Mouse (Mus musculus) liver, postnatal 0 days (tissue): ENCODE measurements at regions not wholly inside any gene's neighbourhood (a gene's known extent, or its start where the extent isn't known, plus 50 kb on each side); places are given as distances from the start of the nearest gene placed in this dataset.

Source experiments
- ATAC-seq: fragments of 200-750 bp; cut with Nextera tagmentation; 2 replicates; pipeline ENCODE4 v1.8.0; 2017; ENCODE audit warnings: mild to moderate bottlenecking, moderate library complexity
- DNase-seq: peaks from one replicate; pipeline ENCODE4 v3.0.0-alpha.2; 2016
- H3K27ac ChIP-seq: fragments of 300-500 bp; sonication (generic); 2 replicates; pipeline ENCODE4 v1.5.1; 2014; ENCODE audit warnings: antibody characterized with exemption, moderate library complexity, mild to moderate bottlenecking, low read depth
- H3K27me3 ChIP-seq: fragments of 300-500 bp; sonication (generic); 2 replicates; pipeline ENCODE4 v1.6.1; 2014; ENCODE audit warnings: low read length, control low read depth, mixed read lengths; ENCODE audit not compliant: insufficient read depth
- H3K36me3 ChIP-seq: fragments of 300-500 bp; sonication (generic); replicated peaks from 2 replicates; pipeline ENCODE4 v1.6.1; 2014; ENCODE audit warnings: mild to moderate bottlenecking, control low read depth, low read length, moderate library complexity, mixed read lengths; ENCODE audit not compliant: insufficient read depth
- H3K4me1 ChIP-seq: fragments of 300-500 bp; sonication (generic); 2 replicates; pipeline ENCODE4 v1.6.1; 2014; ENCODE audit warnings: antibody characterized with exemption, mild to moderate bottlenecking, control low read depth; ENCODE audit not compliant: insufficient read depth
- H3K4me2 ChIP-seq: fragments of 300-500 bp; sonication (generic); 2 replicates; pipeline ENCODE4 v1.6.1; 2014; ENCODE audit warnings: low read depth, mild to moderate bottlenecking, low read length, moderate library complexity, mixed read lengths
- H3K4me3 ChIP-seq: fragments of 300-500 bp; sonication (generic); 2 replicates; pipeline ENCODE4 v1.5.1; 2014; ENCODE audit warnings: low read depth, low read length
- H3K9ac ChIP-seq: fragments of 300-500 bp; sonication (generic); replicated peaks from 2 replicates; pipeline ENCODE4 v1.6.1; 2014; ENCODE audit warnings: mild to moderate bottlenecking, moderate library complexity
- H3K9me3 ChIP-seq: fragments of 300-500 bp; sonication (generic); 2 replicates; pipeline ENCODE4 v1.6.1; 2016; ENCODE audit warnings: mild to moderate bottlenecking, control low read depth, low read length, mixed read lengths
- CTCF ChIP-seq: sonication (generic); IDR thresholded peaks from 2 replicates; pipeline ENCODE4 v1.5.1; 2016; ENCODE audit warnings: antibody characterized with exemption, low read depth
- EP300 ChIP-seq: IDR thresholded peaks from 2 replicates; pipeline ENCODE4 v1.6.1; 2016; ENCODE audit warnings: antibody characterized with exemption, low read depth, mild to moderate bottlenecking
- WGBS: fragments of 180-500 bp; shearing (Covaris S2); extraction: QIAGEN DNeasy Blood & Tissue Kit; methylation state at CpG from one replicate; pipeline ENCODE4 v1.1.7; 2014; ENCODE audit not compliant: insufficient replicate concordance; 5-methylcytosine and 5-hydroxymethylcytosine counted together

DNA sequence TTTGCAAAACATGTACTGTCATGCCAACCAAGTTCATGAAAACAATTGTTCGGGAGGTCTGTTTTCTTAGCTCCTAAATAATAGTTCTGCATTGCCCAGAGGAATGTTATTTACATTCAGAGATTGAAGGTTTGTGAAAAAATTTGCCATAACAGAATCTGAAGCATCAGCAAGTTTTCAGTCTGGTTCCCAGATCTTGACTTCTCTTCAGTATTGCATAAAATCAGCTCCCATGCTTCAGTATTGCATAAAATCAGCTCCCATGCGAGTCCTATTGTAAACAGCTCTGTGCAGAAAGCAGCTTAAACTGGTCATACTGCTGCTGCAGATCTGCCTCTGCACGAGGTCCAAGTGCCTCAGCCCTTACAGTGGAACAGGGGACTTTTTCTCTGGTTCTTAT lies 155.5 kb downstream of the Cxcl12 start:
- H3K4me1 ChIP-seq = no peaks in the 10 kb centered on the region
- no peaks in the 10 kb centered on the region for H3K36me3 ChIP-seq
- TF ChIP-seq CTCF = no peak
- no peak for TF ChIP-seq EP300
- no peaks in the 10 kb centered on the region for H3K9me3 ChIP-seq
- no peaks in the 10 kb centered on the region for H3K27me3 ChIP-seq
- H3K4me3 ChIP-seq = no peak overlapping the region
- no peak overlapping the region for H3K9ac ChIP-seq
- ATAC-seq = no peak
- WGBS = 39% methylated on average over 3 of the region's 3 CpGs
- no peak overlapping the region for H3K4me2 ChIP-seq
- H3K27ac ChIP-seq = no peak overlapping the region
- DNase-seq = no peak

DNA sequence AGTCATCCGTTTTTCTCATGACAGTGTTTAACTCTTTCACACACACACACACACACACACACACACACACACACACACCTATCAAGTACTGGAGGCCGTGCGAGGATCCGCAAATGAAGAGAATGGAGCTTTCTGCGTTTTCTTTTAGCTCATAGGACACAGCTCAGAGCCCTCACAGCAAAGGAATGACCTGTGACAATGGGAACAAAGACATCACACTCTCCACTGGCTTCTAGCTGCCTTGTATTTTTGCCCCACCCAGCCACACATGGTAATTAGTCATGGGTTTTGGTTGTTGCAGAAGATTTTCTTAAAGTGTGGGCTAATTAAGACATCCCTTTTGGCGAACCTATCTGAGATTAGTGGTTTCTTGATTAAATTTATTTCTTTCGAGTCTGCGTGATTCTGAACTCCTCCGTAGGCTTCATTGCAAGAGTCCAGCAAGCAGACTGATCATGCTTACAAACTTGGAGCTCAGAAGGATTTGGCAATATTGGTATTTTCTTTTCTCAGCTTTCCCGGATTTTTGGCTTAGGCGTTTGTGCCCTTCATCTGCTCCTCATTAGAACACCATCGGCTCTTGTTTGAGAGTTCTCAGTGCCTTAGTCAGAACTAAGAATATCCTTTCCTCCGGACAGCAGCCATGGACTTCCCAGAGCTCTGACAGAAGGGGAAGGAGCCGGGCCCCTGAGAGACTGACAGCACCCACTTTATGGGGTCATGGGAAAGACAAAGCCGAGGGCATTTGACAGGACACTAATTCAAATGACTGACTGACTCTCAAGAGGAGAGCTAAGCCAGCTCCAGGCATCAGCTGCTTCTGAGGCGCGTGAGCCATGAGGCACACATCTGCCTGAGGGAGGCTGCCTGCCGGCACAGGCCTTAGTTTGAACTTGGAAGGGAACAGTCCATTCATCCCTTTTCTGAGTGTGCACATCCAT lies 158.8 kb downstream of the Cxcl12 start:
- H3K4me1 ChIP-seq = no peaks in the 10 kb centered on the region
- no peak for ATAC-seq
- no peak overlapping the region for H3K9ac ChIP-seq
- no peaks in the 10 kb centered on the region for H3K27me3 ChIP-seq
- no peak for DNase-seq
- H3K36me3 ChIP-seq = no peaks in the 10 kb centered on the region
- TF ChIP-seq EP300 = no peak
- TF ChIP-seq CTCF = no peak
- H3K4me3 ChIP-seq = no peak overlapping the region
- no peak overlapping the region for H3K4me2 ChIP-seq
- 76% methylated on average over 18 of the region's 18 CpGs for WGBS
- no peaks in the 10 kb centered on the region for H3K9me3 ChIP-seq
- no peak overlapping the region for H3K27ac ChIP-seq

DNA sequence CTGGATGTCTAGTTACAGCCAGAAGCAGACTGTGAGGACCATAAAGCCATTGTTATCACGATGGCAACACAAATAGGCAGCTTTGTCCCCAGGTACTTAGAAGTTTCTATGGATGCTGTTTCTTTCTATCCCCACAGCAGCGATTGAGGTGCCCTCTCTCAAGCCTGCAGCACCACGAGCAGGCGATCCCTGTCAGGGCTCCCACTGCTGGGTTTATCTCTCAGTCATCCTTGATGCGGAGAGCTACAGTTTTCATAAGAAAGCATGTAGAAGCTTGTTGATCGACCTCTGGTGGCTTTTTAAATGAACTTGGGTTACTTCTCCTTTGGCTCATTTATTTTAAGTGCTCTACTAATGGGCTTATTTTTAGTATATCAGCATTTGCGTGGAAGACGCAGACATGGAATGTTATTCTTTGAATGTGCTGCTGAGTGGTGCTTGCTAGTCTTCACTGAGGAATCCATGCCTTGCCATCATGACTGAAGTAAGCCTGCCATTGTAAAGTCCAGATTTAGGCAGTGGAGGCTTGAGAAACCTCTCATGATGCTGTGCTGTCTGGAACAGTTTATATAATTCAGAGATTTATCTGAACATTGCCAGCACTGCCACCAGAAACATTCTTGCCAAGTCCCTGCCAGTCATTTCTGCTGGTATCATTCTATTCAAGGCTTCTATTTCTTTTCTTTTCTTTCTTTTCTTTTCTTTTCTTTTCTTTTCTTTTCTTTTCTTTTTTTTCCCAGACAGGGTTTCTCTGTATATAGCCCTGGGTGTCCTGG lies 161.0 kb downstream of the Cxcl12 start:
- H3K36me3 ChIP-seq = no peaks in the 10 kb centered on the region
- WGBS = 73% methylated on average over 8 of the region's 8 CpGs
- H3K27ac ChIP-seq = no peak overlapping the region
- no peaks in the 10 kb centered on the region for H3K9me3 ChIP-seq
- H3K27me3 ChIP-seq = no peaks in the 10 kb centered on the region
- H3K4me3 ChIP-seq = no peak overlapping the region
- DNase-seq = no peak
- TF ChIP-seq CTCF = 0 out of 2 replicates have a peak, but pooled peaks have one; percentile 9
- no peak for TF ChIP-seq EP300
- H3K4me2 ChIP-seq = no peak overlapping the region
- ATAC-seq = no peak
- no peak overlapping the region for H3K9ac ChIP-seq
- no peaks in the 10 kb centered on the region for H3K4me1 ChIP-seq

DNA sequence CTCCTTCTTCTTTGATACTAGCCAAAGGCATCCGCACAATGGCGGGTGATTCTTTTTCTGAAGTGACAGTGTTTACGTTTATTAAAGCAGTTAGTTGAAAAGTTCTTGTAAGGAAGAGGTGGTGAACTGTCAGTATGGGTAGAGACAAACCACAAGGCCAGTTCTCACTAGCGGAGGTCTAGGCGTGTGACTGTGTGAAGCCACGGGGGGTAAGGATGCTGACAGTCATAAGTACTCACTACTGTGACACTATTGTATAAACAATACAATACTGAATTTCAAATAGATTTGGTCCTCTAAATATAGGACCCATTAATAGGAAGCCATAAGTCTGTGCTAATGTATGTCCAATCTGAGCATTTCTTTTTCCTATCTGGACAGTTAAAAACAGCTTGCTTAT lies 161.9 kb downstream of the Cxcl12 start:
- no peak overlapping the region for H3K4me2 ChIP-seq
- H3K27ac ChIP-seq = no peak overlapping the region; the same call in 1 of the 2 replicates
- no peak overlapping the region for H3K4me3 ChIP-seq
- 72% methylated on average over 6 of the region's 6 CpGs for WGBS
- H3K36me3 ChIP-seq = no peaks in the 10 kb centered on the region
- DNase-seq (no peak), ATAC-seq (no peak)
- H3K9me3 ChIP-seq = no peaks in the 10 kb centered on the region
- H3K9ac ChIP-seq = no peak overlapping the region
- TF ChIP-seq EP300 = no peak
- no peak for TF ChIP-seq CTCF
- H3K4me1 ChIP-seq = no peaks in the 10 kb centered on the region
- H3K27me3 ChIP-seq = no peaks in the 10 kb centered on the region

DNA sequence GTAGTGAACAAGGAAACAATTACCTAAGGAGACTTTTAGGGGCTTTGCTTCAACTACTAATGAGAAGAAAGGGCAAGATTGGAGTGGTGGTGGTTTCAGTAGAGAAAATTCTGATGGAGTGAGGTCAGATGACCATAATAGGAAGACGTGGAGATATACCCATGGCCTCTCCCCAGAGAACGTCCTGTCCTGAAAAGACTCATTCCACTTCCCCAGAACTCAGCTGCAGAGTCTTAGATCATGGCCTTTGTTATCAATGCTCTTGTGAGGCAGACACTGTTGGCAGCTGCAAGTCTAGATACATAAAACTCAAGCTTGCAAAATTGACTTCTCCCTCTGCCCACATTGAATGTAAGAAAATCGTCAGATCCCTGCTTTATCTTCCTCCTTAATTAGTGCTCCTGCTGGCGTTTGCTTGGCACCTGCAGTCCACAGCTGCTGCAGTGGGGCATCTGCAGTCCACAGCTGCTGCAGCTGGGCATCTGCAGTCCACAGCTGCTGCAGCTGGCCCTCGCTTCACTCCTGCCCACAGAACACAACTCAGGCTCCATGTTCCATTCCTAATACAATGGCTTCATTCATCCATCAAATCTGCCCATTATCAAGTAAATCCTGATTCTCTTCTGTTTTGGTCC lies 162.5 kb downstream of the Cxcl12 start:
- DNase-seq = no peak
- Histone ChIP-seq H3K4me3 (no peak overlapping the region), H3K4me2 (no peak overlapping the region), H3K36me3 (no peaks in the 10 kb centered on the region), H3K9ac (no peak overlapping the region), H3K9me3 (no peaks in the 10 kb centered on the region), H3K27ac (0 out of 2 replicates have a peak overlapping the region, but pooled peaks have one; percentile 22), H3K4me1 (no peaks in the 10 kb centered on the region), H3K27me3 (no peaks in the 10 kb centered on the region)
- whole genome bisulfite sequencing = 48% methylated on average over 5 of the region's 5 CpGs
- TF ChIP-seq CTCF (no peak), EP300 (peak; percentile 39; the same call in 1 of the 2 replicates)
- no peak for ATAC-seq

DNA sequence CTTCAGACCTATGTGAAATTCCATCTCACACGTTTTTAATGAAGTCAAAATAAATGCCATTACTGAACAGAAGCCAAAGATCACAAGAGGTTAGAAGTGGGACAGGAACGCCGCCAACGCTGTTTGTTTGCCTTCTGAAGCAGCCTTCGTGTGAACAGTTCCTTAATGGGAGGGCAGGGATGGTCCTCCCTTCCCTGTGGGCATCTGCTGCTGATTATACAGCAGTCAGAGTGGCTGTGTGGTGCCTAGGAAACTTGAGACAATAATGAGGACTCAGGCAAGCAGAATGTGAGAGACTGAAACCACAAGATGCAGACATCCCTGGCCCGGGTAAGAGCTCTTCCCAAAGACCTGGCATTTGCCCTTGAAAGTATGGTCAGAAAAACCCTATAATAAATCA lies 164.3 kb downstream of the Cxcl12 start:
- Histone ChIP-seq H3K4me3 (no peak overlapping the region), H3K27ac (no peak overlapping the region), H3K9ac (no peak overlapping the region), H3K36me3 (no peaks in the 10 kb centered on the region), H3K4me2 (no peak overlapping the region), H3K4me1 (no peaks in the 10 kb centered on the region), H3K27me3 (no peaks in the 10 kb centered on the region), H3K9me3 (no peaks in the 10 kb centered on the region)
- DNase-seq = no peak
- no peak for ATAC-seq
- WGBS = 49% methylated on average over 6 of the region's 6 CpGs
- TF ChIP-seq CTCF = no peak
- TF ChIP-seq EP300 = no peak
